Mouse (Mus musculus) left cerebral cortex, postnatal 14 days (tissue): ENCODE results near the gene Samd3. TPM values are rescaled to one million over a fixed set of nuclear protein-coding genes. Genes with fewer than 3 reads are reported as not detected.
A peak's percentile ranks its signal among the peaks of the same experiment; 100 is the strongest.

Experiments used
- DNase-seq, 2 experiments: peaks; one replicate each; pipeline ENCODE4 v3.0.0; 2021 to 2022; ENCODE audit warnings: low spot score in 2 of 2, mixed read lengths in 1 of 2
- intact Hi-C: fragments of 180-260 bp; cut with DNase I; formaldehyde crosslinking; loops from one replicate; pipeline ENCODE4 v1.15.1; 2025
- total RNA-seq, 2 experiments: library from RNA; stranded (reverse); gene quantifications; 2 replicates each; pipeline ENCODE4 v1.2.3; 2021

Gene Samd3
- total RNA-seq, 2 experiments from 2014 or later: 1.4 to 3.5 TPM

DNA sequence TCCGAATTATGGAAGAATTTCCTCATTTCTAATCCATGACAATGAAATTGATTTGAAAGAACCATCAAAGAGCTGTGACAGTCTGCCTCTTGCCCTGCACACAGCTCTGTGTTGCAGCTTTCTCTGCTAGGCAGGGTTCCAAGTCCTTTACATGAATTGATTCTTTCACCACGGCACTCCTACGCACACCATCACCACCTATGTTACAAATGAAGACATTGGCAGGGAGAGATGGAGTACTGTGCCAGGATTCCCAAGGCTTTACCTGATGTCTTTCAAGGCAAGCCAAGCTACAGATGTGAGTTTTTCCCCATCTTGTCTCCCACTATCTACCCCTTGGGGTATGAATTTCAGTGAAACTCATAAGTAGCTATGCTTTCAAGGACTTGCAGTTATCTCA, 67.7 kb downstream of the Samd3 start:
- DNase-seq: peak; percentile 50 to 70

DNA sequence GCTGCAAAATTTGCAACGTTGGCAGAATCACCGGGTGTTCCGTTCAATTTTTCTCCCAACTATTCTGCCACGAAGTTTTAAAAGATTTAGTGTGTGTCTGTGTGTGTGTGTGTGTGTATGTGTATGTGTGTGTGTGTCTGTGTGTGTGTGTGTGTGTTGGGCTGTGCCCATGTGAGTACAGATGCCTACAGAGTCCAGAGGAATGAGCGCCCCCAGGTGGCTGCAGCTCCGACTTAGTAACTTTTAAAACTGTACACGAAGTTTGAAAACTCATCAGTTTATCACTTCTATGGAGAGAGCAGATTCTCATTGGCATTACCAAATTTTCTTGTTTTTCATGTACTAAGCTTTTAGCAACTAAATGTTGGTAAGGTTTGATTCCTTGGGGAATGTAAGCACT, 68.1 kb downstream of the Samd3 start:
- DNase-seq: peak in 1 of 2 experiments; percentile 20
- intact Hi-C loops: no loop called here

More for the DNA sequence above, 67.7 kb downstream of the Samd3 start:
- intact Hi-C loops: no loop called here

DNA sequence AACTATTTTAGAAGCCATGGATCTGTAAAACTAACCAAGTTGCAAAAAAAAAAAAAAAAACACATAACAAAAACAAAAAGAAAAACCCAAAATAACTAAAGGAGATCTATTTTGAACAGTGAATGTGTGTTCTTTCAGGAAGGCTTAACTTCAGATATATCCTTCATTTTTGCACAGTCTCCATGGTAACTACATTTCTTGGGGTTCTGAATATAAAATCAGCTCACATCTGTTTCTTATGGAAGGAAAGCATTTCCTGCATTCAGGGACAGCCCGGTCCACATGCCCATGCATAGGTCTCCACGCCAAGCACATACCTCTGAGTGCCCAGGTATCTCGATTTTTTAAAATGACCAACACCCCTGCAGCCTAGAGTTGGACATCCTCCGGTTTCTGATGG, 72.8 kb downstream of the Samd3 start:
- DNase-seq: peak; percentile 13 to 28
- intact Hi-C loops: no loop called here

DNA sequence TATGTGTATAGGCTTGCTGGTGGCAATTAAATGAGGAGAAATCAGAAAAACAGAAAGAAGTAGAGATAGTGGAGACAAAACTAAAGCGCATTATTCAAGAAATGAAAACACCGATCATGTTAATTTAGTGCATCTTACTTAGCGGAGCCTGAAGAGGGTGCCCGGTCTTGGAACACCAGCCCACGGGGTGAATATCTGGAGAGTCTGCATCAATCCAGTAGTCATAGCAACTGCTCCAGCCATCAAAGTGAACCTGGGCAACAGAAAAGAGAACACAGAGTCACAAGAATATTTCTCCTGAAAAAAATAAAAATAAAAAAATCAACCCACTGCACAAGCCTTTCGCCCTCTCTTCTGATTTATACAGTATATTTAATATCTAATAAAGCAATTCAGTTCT, 74.0 kb downstream of the Samd3 start:
- DNase-seq: no peak
- intact Hi-C loops: no loop called here

DNA sequence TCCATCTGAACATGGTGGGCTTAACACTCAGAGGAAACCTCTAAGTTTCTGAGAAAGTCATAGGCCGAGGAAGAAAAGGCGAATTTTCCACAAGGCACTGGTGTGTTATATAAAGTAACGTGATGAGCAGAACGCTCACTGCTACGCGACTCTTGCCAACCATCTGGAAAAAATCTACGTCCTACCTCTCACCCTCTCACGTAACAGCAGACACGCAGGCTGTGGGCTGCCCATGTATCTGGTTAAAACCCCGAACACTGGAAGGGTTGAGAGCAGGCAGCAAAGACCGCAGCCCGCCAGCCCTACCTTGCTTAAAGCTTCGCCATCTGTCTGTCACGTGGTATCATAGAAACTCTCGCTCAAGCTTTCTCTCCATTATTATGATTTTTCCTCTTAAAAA, 84.8 kb downstream of the Samd3 start:
- peak; percentile 17 to 37 for DNase-seq
- intact Hi-C loops: no loop called here

DNA sequence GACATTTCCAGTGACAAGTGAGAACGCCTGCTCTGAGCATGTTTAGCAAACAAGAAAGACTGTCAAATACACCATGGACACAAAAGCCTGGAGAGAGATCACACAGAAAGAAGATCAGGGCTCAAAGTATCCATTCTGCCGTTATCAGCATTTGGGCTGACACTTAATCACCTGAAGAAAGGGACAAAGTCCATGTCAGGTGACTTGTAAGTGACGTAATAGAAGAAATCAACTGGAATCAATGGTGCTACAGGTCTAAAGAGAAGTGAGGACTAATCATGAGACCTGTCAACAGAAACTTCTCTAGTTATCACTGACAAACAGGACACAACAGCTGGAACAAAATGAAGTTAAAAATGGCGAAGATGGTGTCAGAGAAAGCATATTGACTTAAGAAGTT, 91.2 kb downstream of the Samd3 start:
- intact Hi-C loops: no loop called here
- no peak for DNase-seq

Other genes starting within 250 kb of the Samd3 start
- gene Gm9767, start 151.5 kb upstream of the Samd3 start, total RNA-seq: 1 to 10 TPM; 1.5 to 2.0 TPM
- gene Tmem200a, start 150.7 kb upstream of the Samd3 start, total RNA-seq: 10 to 100 TPM; 22.8 to 25.3 TPM
- 10 to 100 TPM; 29.0 to 31.9 TPM for gene L3mbtl3, start 146.3 kb downstream of the Samd3 start, total RNA-seq